Mouse (Mus musculus) testis, adult 2 months (tissue): ENCODE measurements around the gene Tkt.

Source experiments
- CTCF ChIP-seq: fragments of 200-500 bp; IDR thresholded peaks from 2 replicates; pipeline ENCODE4 v1.5.1; 2012; ENCODE audit warnings: low read depth, mild to moderate bottlenecking, inconsistent platforms, low read length, moderate library complexity; ENCODE audit not compliant: control insufficient read depth, insufficient read depth, insufficient replicate concordance
- POLR2A ChIP-seq: fragments of 200-500 bp; IDR thresholded peaks from 2 replicates; pipeline ENCODE4 v1.6.1; 2012; ENCODE audit warnings: low read depth, mild to moderate bottlenecking, inconsistent platforms, low read length, moderate library complexity; ENCODE audit not compliant: control insufficient read depth

DNA sequence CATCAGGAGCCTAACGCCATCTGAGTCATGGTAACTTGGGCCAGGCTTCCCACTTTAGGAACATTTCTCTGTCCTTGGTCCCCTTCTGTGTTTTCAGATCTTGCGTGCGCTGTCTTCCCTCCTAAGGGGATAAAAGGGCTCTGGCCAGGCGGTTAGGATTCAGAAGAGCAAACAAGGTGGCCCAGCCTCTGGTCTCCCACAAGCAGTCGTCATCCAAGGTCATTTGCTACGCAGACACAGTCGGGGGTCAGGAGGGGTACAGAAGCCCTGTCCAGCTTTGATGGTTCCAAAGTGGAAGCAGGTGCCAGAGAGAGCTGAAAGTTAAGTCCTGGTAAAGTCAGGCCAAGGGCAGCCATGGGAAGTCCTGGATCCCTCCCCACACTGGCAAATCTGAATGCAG is 42.8 kb downstream of the Tkt start:
- no peak for TF ChIP-seq CTCF
- TF ChIP-seq POLR2A: no peak
